Mouse (Mus musculus) bone marrow macrophage, adult 2 months (primary cell): ENCODE data around the gene Ccdc194.

Source experiments
- CTCF ChIP-seq: IDR thresholded peaks from 2 replicates; pipeline ENCODE4 v1.5.1; 2012; ENCODE audit warnings: low read depth, mild to moderate bottlenecking, low read length, moderate library complexity
- POLR2A ChIP-seq: IDR thresholded peaks from 2 replicates; pipeline ENCODE4 v1.6.1; 2012; ENCODE audit warnings: mild to moderate bottlenecking, low read depth, low read length, borderline replicate concordance

- TF ChIP-seq CTCF (no peak), POLR2A (no peak)
Observed at GRCm38 (mm10) chr8:71554001-71554400, 28.5 kb upstream of the Ccdc194 start.
